ENCODE assay signal across 10 mouse cellular contexts in the genomic region with DNA sequence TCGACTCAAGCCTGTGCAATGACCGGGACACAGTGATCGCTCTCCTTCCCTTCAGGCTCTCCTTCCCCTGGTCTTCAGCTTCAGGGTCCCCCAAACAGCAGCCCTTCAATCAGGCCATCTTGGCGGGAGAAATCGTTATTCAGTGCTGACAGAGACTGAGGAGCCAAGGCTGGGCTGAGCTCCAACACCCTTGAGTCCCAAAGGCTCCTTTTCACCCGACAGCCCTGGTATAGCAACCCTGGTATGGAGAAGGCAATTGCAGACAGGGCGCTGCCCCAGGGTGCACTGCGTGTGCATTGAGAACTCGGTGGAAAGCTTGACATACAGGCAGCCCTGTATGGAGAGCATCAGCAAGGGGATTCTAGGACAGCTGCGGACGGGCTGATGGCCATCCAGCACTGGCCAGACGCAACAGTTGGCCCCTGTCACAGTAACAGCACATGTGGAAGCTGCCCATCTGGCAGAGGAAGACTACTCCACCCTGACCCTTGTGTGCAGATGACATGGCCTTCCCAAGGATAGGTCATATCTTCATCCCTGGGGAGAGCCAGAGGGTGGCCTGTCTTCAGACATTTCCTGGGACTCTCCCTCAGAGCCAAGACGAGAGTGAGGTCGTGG. TPM values are rescaled to one million over a fixed set of nuclear protein-coding genes. Genes with fewer than 3 reads are reported as not detected.
A peak's percentile ranks its signal among the peaks of the same experiment; 100 is the strongest.
DNase-seq lines count a peak whose midpoint lies in the region; ATAC-seq lines count a peak whose summit lies in the region.
"Had no signal": no experiment of that assay in that cellular context is flagged by ENCODE, and none has a peak within 500 bp of the region (broad histone marks: within the 10 kb centered on the region; RNA-seq: fewer than 3 reads in every experiment).

No protein-coding gene starts in this region.

- no peak overlapping the region for H3K4me3 ChIP-seq in forebrain, embryonic 13.5 days
- no peak overlapping the region for H3K4me3 ChIP-seq in forebrain, embryonic 11.5 days (ENCODE audit: low read depth, low read length)
- H3K4me3 ChIP-seq: liver, embryonic 13.5 days had no signal

- no peaks in the 10 kb centered on the region for H3K36me3 ChIP-seq in forebrain, embryonic 13.5 days (ENCODE audit: poor library complexity, severe bottlenecking)
- H3K36me3 ChIP-seq in forebrain, embryonic 11.5 days (ENCODE audit: control insufficient read depth, insufficient read depth, low read length): no peaks in the 10 kb centered on the region
- H3K36me3 ChIP-seq: liver, embryonic 13.5 days had no signal

- peaks cover 35% of the 10 kb centered on the region for H3K27me3 ChIP-seq in forebrain, embryonic 13.5 days
- H3K27me3 ChIP-seq in forebrain, embryonic 11.5 days (ENCODE audit: control insufficient read depth, insufficient read depth, low read length): peaks cover 17% of the 10 kb centered on the region

- WGBS in forebrain, embryonic 13.5 days: 79% methylated on average over 14 of the region's 14 CpGs
- WGBS in forebrain, embryonic 11.5 days: 84% methylated on average over 14 of the region's 14 CpGs

- peaks cover 48% of the 10 kb centered on the region for H3K4me1 ChIP-seq in forebrain, embryonic 13.5 days
- H3K4me1 ChIP-seq in forebrain, embryonic 11.5 days (replicated peaks; ENCODE audit: control insufficient read depth, insufficient read depth, low read length): peaks cover 20% of the 10 kb centered on the region

- peak overlapping the region; percentile 10; the same call in 1 of the 2 replicates for H3K4me2 ChIP-seq in forebrain, embryonic 13.5 days
- no peak overlapping the region for H3K4me2 ChIP-seq in forebrain, embryonic 11.5 days (ENCODE audit: low read depth, low read length, severe bottlenecking)
- H3K4me2 ChIP-seq: liver, embryonic 13.5 days had no signal

- no peak for ATAC-seq in forebrain, embryonic 13.5 days
- no peak for ATAC-seq in forebrain, embryonic 11.5 days (replicated peaks; ENCODE audit: low FRiP score)

- H3K9ac ChIP-seq in forebrain, embryonic 13.5 days: no peak overlapping the region
- H3K9ac ChIP-seq in forebrain, embryonic 11.5 days (ENCODE audit: low read length): no peak overlapping the region
- H3K9ac ChIP-seq: liver, embryonic 13.5 days had no signal

- no peaks in the 10 kb centered on the region for H3K9me3 ChIP-seq in forebrain, embryonic 13.5 days (replicated peaks)
- no peaks in the 10 kb centered on the region for H3K9me3 ChIP-seq in forebrain, embryonic 11.5 days (ENCODE audit: control insufficient read depth, low read length)
- H3K9me3 ChIP-seq: liver, embryonic 13.5 days had no signal

- no peak for DNase-seq in forebrain, embryonic 11.5 days (ENCODE audit: low spot score)
- DNase-seq in heart, adult 18-20 months: peak; percentile 78 to 82
- DNase-seq in kidney, adult 9 months: peak; percentile 39
- DNase-seq in lung, postnatal 36 days: peak; percentile 64
- no peak for DNase-seq in right cerebral cortex, adult 18-20 months
- DNase-seq in embryo, embryonic 10 days (ENCODE audit: low spot score): no peak
- DNase-seq in right cerebral cortex, adult 2 months (ENCODE audit: low spot score in 2 of 2): no peak
- DNase-seq: liver, embryonic 13.5 days had no signal

- H3K27ac ChIP-seq in forebrain, embryonic 13.5 days: no peak overlapping the region
- no peak overlapping the region for H3K27ac ChIP-seq in forebrain, embryonic 11.5 days (ENCODE audit: low read depth, low read length)
- H3K27ac ChIP-seq: liver, embryonic 13.5 days had no signal

RNA-seq across cellular contexts. Expression of a gene that starts 2.8 kb away (rescaled TPM):
- 5.0 and 5.8 TPM in 2 replicates for polyA plus RNA-seq in forebrain, embryonic 13.5 days (2015; fragmentation: Nextera tagmentation; extraction: Ambion mirVana)
- 10.2 and 13.0 TPM in 2 replicates for polyA plus RNA-seq in forebrain, embryonic 11.5 days (2014; fragmentation: Nextera tagmentation; extraction: Ambion mirVana)
- total RNA-seq in heart, adult 18-20 months (2021): 10 to 100 TPM; 18.3 to 20.2 TPM
- total RNA-seq: neutrophil, adult 5-6 weeks had no signal

RNA-seq across cellular contexts. Expression of a gene that starts 57.2 kb away (rescaled TPM):
- 71.6 and 77.9 TPM in 2 replicates for polyA plus RNA-seq in forebrain, embryonic 13.5 days (2015; fragmentation: Nextera tagmentation; extraction: Ambion mirVana)
- 37.6 and 39.4 TPM in 2 replicates for polyA plus RNA-seq in forebrain, embryonic 11.5 days (2014; fragmentation: Nextera tagmentation; extraction: Ambion mirVana)
- 10 to 100 TPM; 10.2 to 10.5 TPM for total RNA-seq in heart, adult 18-20 months (2021)

Comparison
In these comparisons a context has a peak if more than half of its experiments do, and no peak if none do; other contexts are left out.
1. DNase-seq: peak in heart, adult 18-20 months (2 of 2), kidney, adult 9 months (single experiment) and lung, postnatal 36 days (single experiment); none in forebrain, embryonic 11.5 days (single experiment), right cerebral cortex, adult 18-20 months (single experiment), embryo, embryonic 10 days (single experiment) and right cerebral cortex, adult 2 months (0 of 2).